In the genomic region with DNA sequence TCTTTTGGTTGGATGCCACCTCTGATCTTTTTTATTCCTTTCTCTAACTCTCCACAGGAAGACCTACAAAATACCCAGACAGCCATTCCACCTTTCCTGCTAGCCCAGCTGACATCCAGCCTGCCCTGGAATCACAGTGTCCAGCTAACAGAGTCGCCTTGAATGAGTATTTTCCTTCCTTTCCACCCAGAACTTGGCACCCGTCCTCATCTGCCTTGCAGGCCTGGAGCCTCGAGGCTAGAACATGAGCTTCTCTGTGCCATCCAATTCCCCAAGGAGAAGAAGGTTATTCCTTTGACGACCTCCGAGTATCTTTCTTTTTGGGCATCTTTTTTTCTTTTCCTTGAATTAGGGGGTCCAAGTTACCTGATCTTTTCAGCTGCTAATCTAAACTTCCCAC, we compare ENCODE assay signal across 17 mouse cellular contexts.
DNase-seq lines count a peak whose midpoint lies in the region; ATAC-seq lines count a peak whose summit lies in the region.
"Had no signal": no experiment of that assay in that cellular context is flagged by ENCODE, and none has a peak within 500 bp of the region (broad histone marks: within the 10 kb centered on the region; RNA-seq: fewer than 3 reads in every experiment).

No protein-coding gene starts in this region.

- 65% methylated on average over 5 of the region's 5 CpGs for WGBS in neural tube, embryonic 11.5 days
- 67% methylated on average over 5 of the region's 5 CpGs for WGBS in midbrain, embryonic 16.5 days

- no peak overlapping the region for H3K4me3 ChIP-seq in neural tube, embryonic 11.5 days (ENCODE audit: low read depth, low read length)
- H3K4me3 ChIP-seq in midbrain, embryonic 16.5 days (ENCODE audit: low read depth, low read length), result no peak overlapping the region
- H3K4me3 ChIP-seq: embryonic facial prominence, embryonic 13.5 days; lung, embryonic 15.5 days had no signal

- ATAC-seq in neural tube, embryonic 11.5 days (ENCODE audit: insufficient read depth, low FRiP score, low TSS enrichment), result no peak
- no peak for ATAC-seq in midbrain, embryonic 16.5 days

- H3K36me3 ChIP-seq in neural tube, embryonic 11.5 days (ENCODE audit: control insufficient read depth, insufficient read depth, low read length), result no peaks in the 10 kb centered on the region
- H3K36me3 ChIP-seq in midbrain, embryonic 16.5 days (ENCODE audit: control insufficient read depth, insufficient read depth, low read length), result no peaks in the 10 kb centered on the region
- H3K36me3 ChIP-seq: lung, embryonic 15.5 days had no signal

- H3K9ac ChIP-seq in neural tube, embryonic 11.5 days (ENCODE audit: low read length), result no peak overlapping the region
- no peak overlapping the region for H3K9ac ChIP-seq in midbrain, embryonic 16.5 days (ENCODE audit: low read depth, low read length)
- H3K9ac ChIP-seq: embryonic facial prominence, embryonic 13.5 days; liver, embryonic 14.5 days; lung, embryonic 15.5 days had no signal

- H3K27ac ChIP-seq in neural tube, embryonic 11.5 days (ENCODE audit: low read depth, low read length), result no peak overlapping the region
- H3K27ac ChIP-seq in midbrain, embryonic 16.5 days (ENCODE audit: low read length), result no peak overlapping the region
- H3K27ac ChIP-seq: embryonic facial prominence, embryonic 13.5 days; liver, embryonic 14.5 days; lung, embryonic 15.5 days had no signal

- peak; percentile 11 for DNase-seq in gastrocnemius, adult 18-20 months (ENCODE audit: low spot score)
- DNase-seq in gastrocnemius, postnatal 10 days, result no peak
- DNase-seq in neural tube, embryonic 11.5 days (ENCODE audit: low spot score), result no peak
- DNase-seq in neural tube, embryonic 10.5 days (ENCODE audit: extremely low spot score, low spot score), result no peak
- no peak for DNase-seq in embryo, embryonic 9.5 days (ENCODE audit: extremely low spot score)
- no peak for DNase-seq in urinary bladder, adult 18-20 months (ENCODE audit: low spot score in 2 of 2)
- DNase-seq: cerebellum, adult 18-20 months; gastrocnemius, postnatal 25 days; kidney, adult 18-20 months; kidney, postnatal 10 days; lung, postnatal 4 days; spleen, adult 18-20 months; thymus, adult 2 months had no signal

- no peaks in the 10 kb centered on the region for H3K9me3 ChIP-seq in neural tube, embryonic 11.5 days (ENCODE audit: control insufficient read depth, low read length)
- no peaks in the 10 kb centered on the region for H3K9me3 ChIP-seq in midbrain, embryonic 16.5 days (replicated peaks; ENCODE audit: control insufficient read depth, low read length, poor library complexity, severe bottlenecking)
- H3K9me3 ChIP-seq: embryonic facial prominence, embryonic 13.5 days; lung, embryonic 15.5 days had no signal

- peak overlapping the region; percentile 13; the same call in 1 of the 2 replicates for H3K4me2 ChIP-seq in neural tube, embryonic 11.5 days (ENCODE audit: low read depth)
- H3K4me2 ChIP-seq in midbrain, embryonic 16.5 days (ENCODE audit: low read length), result peak overlapping the region; percentile 26
- H3K4me2 ChIP-seq: embryonic facial prominence, embryonic 13.5 days; lung, embryonic 15.5 days had no signal

- H3K27me3 ChIP-seq in neural tube, embryonic 11.5 days (ENCODE audit: control insufficient read depth, insufficient read depth, low read length), result no peaks in the 10 kb centered on the region
- no peaks in the 10 kb centered on the region for H3K27me3 ChIP-seq in midbrain, embryonic 16.5 days (ENCODE audit: control insufficient read depth, insufficient read depth, low read depth, low read length)
- H3K27me3 ChIP-seq: embryonic facial prominence, embryonic 13.5 days; lung, embryonic 15.5 days had no signal

- H3K4me1 ChIP-seq in neural tube, embryonic 11.5 days (ENCODE audit: control insufficient read depth, insufficient read depth, low read length), result peaks cover 28% of the 10 kb centered on the region
- peaks cover 32% of the 10 kb centered on the region for H3K4me1 ChIP-seq in midbrain, embryonic 16.5 days (ENCODE audit: control insufficient read depth, insufficient read depth, low read length)
